Mouse (Mus musculus) heart, adult 9 months (tissue): ENCODE results near the gene Cpe.
"Not testable (repeated sequence)": the region's sequence is repeated elsewhere in the genome, so short reads cannot be mapped to it uniquely, and the experiment has no call there.

ENCODE experiments used
- DNase-seq, 2 experiments: peaks; one replicate each; pipeline ENCODE4 v3.0.0; 2022; ENCODE audit warnings: low spot score in 2 of 2

Cpe gene

DNA sequence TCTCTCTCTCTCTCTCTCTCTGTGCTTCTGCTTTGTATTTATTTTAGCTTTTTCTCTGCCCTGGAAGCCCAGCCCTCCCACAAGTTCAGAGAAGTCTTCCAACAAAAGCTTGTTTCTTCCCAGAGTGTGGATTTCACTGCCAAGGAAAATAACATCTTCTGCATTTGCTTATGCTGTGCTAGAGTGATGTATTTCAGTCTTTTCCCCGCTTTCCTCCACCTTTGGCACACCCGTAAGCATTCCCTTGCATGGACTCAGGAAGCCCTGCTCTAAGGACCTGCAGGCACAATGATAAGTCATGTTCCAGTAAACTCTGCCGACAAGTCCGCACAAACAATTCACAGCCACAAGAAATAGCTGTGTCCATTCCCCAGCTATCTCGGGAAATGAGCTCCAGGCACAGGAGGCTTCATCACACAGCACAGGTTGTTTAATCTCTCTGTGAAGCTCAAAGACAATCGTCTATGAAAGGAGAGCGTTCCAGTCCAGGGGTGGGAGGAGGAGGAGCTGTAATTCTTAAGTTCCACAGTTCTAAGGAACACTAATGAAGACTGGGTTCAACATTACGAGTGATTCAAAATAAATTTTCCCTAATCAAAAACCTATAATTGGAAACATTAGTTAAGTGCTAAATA lies 17.8 kb downstream of the Cpe start:
- DNase-seq: peak; percentile 21 to 23

DNA sequence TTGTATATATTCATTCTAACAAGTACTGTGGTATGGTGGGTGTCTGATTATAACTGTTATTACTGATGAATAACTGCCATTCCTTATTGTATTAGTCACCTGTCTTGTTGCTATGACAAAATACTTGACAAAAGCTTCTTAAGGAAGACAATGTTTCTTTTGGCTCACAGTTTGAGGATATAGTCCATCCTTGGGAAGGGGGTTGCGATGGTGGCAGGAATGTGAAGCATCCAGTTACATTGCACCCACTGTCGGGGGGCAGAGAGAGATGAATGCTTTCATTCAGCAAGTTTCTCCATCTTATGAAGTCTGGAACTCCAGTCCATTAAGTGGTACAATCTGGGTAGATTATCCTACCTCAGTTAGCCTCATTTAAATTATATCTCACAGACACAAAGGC lies 19.9 kb downstream of the Cpe start:
- no peak for DNase-seq

DNA sequence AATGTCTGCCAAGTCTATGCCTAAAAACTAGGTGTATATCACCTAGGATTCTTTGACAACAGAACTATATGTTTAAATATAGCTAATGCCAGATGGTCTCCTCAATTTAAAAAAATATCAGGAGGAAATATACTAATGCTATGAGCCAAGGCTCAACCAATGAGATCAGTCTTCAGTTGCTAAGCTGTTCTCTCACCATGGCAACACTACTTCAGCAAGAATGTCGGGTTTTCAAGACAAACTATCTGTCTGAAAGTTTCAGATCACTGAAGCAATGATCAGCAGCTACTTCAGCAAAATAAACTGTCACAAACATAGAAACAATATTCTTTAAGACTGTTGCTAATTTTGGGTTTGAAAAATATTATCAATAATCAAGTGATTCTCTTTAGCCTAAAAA lies 20.9 kb downstream of the Cpe start:
- DNase-seq: no peak

DNA sequence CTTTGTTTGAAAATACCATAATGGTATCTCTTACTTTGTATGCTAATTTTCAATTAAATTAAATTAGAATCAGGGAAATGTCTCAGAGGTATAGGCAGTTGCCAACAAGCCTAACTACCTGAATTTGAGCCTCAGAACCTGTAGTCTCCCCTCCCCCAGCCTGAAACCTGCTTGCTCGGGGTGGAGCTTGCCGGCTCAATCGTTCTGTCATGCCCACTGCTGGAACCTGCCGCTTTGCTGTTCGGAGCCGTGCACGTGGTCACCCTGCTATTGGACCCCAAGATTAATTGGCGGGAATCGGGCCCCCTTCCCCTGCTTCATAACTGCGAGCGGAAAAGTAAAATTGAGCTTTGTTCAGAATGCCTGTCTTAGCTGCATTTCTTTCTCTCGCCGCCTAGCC lies 26.5 kb downstream of the Cpe start:
- not testable (repeated sequence) for DNase-seq

DNA sequence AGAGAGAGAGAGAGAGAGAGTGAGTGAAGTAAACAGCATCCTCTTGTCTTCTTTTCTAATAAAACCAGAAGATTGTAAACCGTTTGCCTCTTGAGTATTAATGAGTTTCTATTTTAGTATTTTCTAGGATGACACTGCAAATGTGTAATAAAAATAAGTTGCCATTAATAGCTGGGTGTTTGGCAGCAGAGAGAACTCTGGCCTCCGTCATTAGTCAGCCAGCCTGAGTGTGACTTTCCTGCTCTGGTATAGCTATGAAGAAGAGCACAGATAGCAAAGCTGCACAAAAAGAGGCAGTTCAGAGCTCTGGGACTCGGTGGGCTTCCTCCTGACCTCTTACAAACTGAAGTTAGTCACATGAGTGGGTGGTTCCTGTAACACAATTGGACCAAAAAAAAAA lies 27.3 kb downstream of the Cpe start:
- peak; percentile 28 to 54 for DNase-seq

DNA sequence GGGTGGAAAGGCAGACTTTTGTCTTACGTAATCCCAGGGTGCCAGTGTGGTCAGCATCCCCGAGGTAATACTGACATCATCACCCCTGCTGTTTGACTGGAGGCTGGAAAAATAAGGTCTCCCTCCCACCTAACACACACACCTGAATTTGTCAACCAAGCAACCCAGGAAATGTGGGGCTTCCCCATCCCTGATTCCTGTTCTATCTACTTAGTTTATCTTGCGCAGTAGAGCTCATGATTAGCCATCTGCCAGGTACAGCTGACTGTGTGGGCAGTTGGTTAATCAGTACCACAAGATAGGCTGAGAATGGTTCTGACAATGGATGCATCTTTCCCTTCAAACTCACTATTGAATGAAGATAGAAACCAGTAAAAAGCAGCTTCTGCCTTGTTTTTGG lies 28.0 kb downstream of the Cpe start:
- no peak for DNase-seq

DNA sequence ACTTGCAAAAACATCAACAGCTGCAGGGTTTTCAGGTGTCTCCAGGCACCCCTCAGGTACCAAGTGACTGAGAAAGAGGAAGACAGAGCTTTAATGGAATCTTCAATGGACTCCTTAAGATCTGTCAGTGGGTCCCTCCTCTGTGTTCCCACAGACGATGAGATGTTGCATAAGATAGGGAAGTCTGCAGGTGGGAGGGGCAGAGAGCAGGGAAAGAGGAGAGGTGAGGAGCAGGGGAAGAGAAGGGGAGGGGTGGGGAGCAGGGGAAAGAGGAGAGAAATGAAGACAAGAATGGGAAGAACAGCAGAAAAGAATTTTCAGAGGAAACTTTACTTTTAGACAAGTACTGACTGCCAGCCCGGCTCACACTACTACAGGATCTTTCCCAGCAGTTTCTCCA lies 28.5 kb downstream of the Cpe start:
- no peak for DNase-seq

DNA sequence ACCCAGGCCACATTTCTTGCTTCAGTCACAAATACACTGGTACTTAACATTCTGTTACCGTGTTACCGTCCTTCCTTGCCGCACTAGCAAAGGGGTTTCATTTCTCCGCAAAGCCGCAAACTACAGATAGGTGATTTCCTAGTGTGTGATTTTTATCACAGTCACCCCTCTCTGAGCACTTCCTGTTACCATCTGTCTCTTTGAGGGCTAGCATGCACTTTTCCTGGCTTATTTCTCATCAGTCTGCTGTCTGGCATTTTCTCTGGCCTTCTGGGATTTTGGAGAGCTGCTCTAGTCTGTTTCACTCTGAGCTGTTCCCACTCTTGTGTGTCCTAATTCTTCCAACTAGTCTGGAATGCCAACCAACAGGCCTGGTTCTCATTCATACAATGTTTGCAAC lies 33.8 kb downstream of the Cpe start:
- DNase-seq: no peak

DNA sequence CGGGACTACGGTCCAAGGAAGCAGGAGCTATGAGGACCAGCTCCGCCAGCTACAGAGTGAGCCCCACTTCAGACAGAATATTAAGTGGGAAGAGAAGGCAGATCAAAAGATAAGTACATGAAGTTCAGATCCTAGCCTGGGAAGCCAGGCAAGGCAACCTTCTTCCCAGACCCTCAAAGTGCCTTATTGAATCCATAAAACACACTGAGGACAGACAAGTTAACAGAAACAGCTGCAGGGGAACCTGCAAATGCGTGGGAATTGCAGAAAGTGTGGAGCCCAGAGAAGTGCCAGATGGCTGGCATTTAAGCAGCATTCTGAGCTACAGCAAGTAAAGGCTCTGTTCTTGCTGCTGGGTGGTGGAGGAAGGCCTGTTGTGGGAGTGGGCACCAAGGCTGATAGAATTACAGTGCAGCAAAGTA lies 34.9 kb downstream of the Cpe start:
- no peak for DNase-seq

DNA sequence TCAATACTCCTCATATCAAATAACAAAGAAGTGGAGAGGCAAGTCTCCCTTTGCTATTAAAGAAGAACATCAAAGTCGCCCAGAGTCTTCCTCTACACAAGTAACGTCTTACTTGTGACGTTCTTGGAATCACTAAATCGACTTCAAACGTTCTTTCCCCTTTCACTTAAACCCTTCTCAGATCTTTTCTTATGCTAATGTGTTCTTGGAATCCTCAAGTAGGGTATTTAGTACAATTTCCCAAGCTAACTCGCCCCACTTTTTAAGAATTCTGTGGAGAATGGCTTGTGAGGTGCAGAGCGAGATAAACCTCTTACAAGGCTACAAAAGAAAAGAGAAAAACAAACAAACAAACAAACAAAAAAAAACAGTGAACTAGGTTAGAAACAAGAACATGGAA lies 35.3 kb downstream of the Cpe start:
- DNase-seq: no peak

DNA sequence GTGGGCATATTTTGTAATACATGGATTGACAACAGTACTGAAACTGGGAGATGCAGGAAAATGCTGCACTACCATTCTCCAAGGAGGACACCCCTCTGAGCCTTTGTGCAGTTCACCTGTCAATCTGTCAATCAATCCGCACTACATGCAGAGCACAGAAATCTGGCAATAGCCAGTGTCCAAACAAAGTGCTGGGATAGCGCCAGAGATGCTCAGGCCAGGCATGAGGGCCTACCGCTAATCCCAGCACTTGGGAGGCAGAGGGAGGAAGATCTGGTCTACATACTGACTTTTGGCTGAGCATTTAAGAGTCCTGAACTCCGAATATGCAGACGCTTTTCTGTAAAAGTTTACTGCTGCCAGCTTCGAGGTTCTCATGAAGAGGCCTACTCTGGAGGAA lies 37.0 kb downstream of the Cpe start:
- DNase-seq: no peak

DNA sequence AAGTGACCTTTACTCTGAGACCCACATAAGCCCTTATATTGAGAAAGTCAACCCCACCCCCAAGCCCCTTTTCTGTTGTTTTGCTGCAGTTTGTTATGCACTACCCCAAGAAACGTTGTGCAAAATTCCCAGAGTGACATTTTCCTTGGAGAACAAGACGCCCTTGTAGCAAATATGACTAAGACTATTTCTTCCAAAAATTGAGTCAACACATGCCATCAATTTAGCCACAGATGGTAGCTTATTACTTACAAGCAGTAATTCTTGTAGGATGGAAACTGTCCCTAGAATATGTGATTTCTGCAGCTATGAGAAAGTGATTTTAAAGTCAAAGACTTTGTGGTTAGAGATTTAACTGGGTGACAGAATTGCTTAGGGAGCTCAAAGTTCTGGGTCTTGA lies 37.8 kb downstream of the Cpe start:
- DNase-seq: no peak

DNA sequence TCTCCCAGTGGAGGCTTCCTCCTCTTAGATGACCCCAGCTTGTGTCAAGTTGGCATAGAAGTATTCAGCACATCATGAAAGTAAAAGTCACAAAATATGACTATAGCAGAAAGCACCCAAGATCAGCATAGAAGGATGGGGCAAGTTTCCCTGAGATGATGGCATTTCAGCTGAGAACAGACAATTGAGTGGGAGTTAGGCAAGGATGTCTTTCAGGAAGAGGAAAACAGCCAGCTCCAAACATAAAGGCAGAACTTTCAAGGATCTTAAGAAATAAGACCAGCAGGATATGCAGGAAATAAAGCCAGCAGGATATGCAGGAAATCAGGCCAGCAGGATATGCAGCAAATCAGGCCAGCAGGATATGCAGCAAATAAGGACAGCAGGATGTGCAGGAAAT lies 40.6 kb downstream of the Cpe start:
- no peak for DNase-seq

DNA sequence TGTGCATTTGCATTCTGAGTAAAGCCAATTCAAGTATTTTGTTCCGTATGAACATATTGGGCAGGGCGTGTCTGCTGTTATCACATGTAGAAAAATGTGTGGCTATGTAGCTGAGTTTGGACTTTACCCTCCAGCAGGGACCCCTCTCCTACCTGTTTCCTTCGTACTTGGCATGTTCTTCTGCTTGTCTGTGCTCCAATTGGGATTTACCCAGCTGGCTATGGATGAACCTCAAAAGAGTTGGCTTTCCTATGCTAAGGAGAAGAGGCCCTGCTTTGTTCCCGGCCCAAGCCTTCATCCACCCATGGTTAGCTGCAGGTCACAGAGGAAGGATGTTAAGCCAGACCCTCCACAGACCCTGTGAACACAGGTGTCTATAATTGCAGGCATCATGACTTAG lies 44.8 kb downstream of the Cpe start:
- DNase-seq: no peak

DNA sequence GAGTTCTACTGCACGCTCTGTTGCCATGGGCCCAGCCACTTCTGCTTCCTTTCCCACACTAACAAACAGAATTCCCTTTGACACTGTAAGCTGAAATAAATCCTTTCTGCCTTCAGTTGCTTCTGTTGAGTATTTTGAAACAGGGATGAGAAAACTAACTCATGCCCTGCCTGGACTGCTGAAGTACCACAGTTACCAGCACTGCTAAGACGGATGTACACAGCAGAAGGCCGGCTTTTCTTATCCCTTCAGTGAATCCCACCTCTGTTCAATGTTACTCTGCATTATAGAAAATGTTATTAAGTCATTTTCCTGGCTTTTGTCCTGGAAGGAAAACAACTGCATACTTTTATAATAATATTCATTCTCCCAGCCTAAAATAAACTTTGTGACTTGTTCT lies 45.7 kb downstream of the Cpe start:
- DNase-seq: no peak

DNA sequence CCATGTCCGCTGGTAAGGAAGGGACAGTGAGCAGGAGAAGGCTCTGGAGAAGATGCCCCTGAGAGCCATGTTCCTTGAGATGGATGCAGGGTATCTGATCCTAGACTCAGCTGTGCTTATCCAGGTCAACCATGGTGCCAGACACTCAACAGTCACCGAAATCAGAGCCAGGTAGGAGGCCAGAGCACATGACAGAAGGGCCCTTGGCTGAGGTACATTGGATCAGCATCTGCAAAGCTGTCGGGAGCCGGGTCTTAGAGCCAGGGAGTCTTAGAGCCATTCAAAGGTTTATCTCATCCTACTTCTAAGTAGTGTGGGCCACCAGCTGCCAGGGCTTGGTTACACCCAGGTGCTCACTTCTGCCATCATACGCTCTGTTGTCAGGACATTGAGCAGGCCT lies 46.4 kb downstream of the Cpe start:
- DNase-seq: no peak

DNA sequence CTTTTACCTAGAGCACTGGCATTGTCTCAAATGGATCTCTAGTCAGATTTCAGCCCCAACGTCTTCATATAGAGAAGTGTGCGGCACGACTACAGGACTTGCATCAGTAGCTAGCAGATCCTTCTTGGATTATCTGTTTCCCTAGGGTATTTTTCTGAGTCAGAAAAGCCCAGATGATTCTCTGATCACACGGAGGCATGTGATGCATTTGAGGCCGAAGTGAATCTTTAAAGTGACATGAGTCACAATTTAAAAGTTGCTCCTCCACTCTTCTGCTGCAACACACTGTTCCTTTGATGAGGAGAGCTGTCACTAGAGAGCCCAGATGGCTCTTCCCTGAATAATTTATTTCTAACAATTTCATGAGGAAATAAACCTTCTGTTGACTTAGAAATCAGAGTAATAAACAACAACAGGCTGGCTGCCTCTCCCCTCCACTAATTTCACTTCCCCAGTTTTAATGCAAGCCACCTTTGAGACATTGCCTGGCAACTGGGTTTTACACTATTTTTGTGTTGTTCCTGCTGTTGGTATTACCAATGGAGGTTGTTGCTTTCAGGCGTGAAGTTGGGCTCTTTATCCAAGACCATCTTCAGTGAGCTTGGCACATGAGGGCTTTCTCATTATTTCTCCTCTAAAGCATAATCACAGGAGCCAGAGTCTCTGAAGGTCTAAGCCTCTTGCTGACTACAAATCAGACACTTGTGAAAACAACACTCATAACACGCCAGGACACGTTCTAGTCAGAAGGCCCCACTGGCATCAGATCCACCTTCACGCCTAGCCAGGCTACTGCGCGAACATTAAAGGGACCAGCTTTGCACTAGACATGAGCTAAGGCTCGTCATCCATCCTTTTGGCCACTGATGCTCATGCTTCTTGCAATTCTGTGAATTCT lies 48.5 kb downstream of the Cpe start:
- no peak for DNase-seq

DNA sequence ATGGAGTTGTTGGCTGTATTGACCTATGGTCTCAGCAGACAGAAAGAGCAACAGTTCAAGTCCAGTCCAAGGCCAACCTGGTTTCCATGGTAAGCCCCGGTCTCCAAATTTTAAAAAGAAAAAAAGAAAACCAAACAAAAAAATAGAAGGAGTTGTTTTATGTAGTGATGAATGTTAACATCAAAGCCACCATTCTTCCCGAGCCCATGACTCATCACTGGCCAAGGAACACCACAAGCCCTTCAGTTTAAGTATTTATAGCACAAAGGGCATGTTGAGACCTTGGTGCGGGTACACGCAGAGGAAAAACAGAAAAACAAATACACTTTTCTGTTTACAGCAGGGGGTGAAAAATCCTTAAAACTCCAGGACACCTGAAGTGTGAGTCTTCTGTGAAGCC lies 49.5 kb downstream of the Cpe start:
- DNase-seq: peak in 1 of 2 experiments; percentile 21

DNA sequence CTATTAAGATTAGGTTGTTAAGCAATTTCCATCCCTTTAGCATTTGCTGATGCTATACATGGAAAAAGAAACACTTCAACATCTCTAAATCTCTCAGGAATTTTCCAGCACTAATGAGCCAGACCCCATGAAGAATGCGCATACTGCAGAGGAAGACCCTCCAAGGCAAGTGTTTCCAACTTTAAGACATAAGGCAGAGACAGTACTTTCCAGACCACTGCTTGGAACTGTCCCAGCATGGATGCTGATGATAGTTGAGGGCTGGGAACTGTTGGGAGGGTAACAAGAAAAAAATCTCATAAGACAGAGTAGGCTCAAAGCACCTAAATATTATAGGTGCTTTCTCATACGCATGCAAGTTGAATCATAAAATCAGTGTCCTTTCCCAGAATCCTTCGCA lies 50.1 kb downstream of the Cpe start:
- no peak for DNase-seq

DNA sequence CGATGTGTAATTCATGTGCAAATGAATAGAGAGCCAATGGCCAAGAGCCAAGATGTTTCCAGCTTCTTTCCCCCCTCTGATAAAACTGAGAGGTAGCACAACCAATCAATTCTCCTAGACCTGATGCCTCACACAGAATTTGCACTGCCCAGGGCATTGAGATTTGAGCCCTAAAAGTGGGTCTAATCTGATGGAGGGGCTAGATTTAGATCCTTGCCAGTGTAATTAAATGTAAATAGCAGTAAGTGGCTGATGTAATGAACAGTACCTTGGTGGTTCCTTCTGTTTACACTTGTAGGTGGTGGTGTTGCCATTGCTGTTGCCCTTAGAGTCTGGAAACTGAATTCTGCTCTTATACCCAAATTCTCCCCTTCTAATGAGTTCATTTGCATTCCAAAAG lies 52.3 kb downstream of the Cpe start:
- no peak for DNase-seq

DNA sequence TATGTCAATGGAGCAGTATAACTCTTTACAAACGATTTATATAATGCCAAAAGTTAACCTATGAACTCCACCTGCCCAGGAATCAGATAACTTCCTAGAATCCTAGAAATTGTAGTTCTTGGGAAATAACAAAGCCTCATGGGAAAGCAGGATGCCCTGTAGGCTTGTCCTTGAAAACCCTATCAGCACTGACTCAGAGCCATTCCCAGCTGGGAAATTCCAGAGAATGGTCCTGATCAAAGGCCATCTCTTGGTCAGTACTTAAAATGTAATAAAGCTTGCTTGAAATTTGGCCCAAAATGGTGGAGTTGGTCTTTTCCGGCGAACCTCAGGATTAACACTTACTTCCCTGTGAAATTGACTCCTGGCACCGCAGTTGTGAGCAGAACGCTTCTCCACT lies 53.2 kb downstream of the Cpe start:
- DNase-seq: no peak

DNA sequence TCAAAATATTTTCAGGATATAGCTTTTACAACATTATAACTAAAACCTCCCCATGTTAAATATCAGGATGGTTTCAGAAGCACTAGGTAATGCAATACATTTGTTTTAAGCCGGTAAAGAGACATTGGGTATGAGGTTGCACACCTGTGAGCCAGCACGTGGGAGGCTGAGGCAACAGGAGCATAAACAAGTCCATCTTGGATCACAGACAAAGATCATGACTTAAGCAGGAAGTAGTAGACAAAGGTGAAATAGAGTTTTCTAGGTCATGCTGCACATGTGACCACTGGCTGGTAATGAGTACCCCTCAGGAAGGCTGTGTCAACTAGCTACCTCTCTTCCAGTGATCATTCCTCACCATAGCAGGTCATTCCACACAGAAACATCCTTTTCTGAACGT lies 58.0 kb downstream of the Cpe start:
- DNase-seq: no peak

DNA sequence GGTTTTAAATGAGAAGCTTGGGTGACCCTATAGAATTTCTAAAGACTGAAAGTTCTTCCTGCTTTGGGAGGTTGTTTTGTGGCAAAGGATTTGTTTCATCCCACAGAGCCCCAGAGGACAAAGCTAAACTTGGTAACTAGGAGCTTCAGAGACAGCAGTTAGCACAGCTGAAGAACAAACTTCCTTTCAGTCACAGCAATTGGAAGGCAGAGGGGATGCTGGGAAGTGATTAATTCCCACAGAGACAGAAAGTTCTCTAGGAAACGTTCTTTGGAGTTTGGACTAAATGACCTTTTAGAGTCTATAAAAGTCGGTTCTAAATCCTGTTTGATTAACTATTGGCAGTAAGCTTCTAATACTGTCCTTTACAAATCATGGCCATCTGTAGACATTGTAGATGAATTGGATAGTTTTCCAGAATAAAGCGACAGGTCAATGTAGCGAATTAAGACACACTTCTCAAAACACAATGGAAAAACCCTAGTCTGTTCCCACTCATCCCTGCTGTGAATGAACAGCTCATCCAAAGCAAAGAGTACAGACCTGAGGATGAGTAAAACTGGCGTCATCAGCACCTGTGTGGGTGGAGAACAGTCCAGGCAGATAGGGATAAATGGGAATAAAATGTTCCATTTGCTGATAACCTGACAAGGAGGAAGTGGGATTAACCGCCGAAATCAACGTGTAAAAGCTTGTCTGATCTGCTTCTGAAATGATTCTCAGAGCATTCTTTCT lies 58.6 kb downstream of the Cpe start:
- DNase-seq: peak in 1 of 2 experiments; percentile 15
